Mouse (Mus musculus) left cerebral cortex, adult 6 months (tissue): ENCODE measurements around the gene Tmem208. TPM values are rescaled to one million over a fixed set of nuclear protein-coding genes. Genes with fewer than 3 reads are reported as not detected.

Source experiments
- long read RNA-seq, 2 experiments: library from polyadenylated mRNA; unstranded; transcript quantifications; one replicate each; pipeline ENCODE4 v2.0.0; 2019 to 2020
- polyA plus RNA-seq: library from polyadenylated mRNA; unstranded; fragments of <200 nt; fragmentation: Nextera tagmentation; gene quantifications from 2 replicates; pipeline ENCODE4 v1.2.3, GENCODE M21; 2021

The Tmem208 gene
- polyA plus RNA-seq: 107 and 111 TPM in 2 replicates
- long read RNA-seq, experiment 1, transcript Tmem208-204 (5 exons, 895 nt): minor isoform, 5 of 52 reads
- long read RNA-seq, experiment 1, transcript Tmem208-201 (6 exons, 785 nt): major isoform, 24 of 52 reads
- long read RNA-seq, experiment 1, transcript Tmem208-205 (6 exons, 801 nt): minor isoform, 8 of 52 reads
- long read RNA-seq, experiment 1, partial matches to known transcripts: 5 of 52 reads
- long read RNA-seq, experiment 1, other reads (novel, unspliced or antisense): 10 of 52 reads
- long read RNA-seq, experiment 2, transcript Tmem208-205 (6 exons, 801 nt): minor isoform, 11 of 91 reads
- long read RNA-seq, experiment 2, transcript Tmem208-201 (6 exons, 785 nt): major isoform, 64 of 91 reads
- long read RNA-seq, experiment 2, partial matches to known transcripts: 8 of 91 reads
- long read RNA-seq, experiment 2, other reads (novel, unspliced or antisense): 5 of 91 reads

DNA sequence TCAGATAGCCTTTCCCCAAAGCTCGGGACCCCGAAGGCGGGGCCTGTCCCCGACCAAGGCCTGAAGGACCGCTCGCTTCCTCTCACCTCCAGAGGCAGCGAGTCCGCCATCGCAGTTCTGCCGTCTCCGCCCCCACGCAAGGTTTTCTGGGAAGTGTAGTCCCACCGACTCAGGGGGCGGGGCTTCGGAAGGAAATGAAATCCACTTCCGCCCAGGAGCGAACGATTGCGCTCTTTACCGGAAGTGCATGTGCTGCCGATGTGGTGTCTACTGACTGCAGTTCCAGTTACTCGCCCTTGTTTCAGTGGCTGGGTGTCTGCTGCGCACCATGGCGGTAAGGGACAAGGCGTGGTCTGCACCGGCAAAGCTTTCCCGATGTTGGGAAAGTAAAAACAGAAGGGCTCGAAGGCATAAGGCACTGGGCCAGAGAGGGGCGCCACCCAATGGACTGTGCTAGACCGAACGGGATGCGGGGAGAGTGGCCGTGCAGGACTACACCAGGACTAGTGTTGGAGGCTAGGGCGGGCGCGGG lies at the start of gene Tmem208, which contains the start of gene Lrrc29:
Gene Tmem208, plus strand, starts transcription at position 214 of the 532 bp plus-strand sequence.
Gene Lrrc29, minus strand, starts transcription at position 138 of the 532 bp plus-strand sequence.

GRCm38 (mm10) chr8:105289805-105290460 lies 36.2 kb upstream of the Tmem208 start, which contains the start of gene 4931428F04Rik:
Gene 4931428F04Rik (minus strand): TSS chr8:105289864.

DNA sequence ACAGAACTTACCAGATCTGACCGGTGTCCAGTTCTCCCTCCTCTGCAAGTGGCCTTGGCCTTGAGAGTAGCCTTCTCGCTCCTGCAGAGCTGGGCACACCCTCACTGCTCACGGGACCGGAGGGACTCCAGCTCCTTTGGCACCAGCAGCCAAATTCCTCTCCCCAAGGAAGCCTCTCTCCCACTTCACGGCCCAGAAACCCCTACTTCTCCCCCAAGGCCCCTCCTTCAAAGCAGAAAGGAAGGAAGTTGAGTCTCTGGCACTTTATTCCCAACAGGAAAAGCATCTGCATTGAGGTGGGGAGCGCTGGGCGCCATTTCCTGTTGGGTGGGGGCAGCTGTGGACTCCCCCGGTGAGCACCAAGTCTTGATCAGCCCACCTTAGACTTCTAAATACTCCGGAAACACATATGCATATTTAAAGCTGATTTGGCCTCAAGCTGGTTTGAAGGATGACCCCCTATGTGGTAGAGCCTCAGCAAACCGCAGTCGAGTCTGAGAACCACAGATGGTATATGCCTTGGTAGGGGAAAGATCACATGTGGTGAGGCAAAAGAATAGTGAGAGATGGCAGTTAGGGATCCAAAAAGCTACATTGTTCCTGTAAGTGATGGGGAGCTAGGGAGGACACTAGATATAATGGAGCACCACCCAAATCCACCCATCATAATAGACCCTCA lies 30.1 kb upstream of the Tmem208 start, which contains the start of gene Exoc3l:
Gene Exoc3l, minus strand, starts transcription at position 207 of the 679 bp plus-strand sequence.

DNA sequence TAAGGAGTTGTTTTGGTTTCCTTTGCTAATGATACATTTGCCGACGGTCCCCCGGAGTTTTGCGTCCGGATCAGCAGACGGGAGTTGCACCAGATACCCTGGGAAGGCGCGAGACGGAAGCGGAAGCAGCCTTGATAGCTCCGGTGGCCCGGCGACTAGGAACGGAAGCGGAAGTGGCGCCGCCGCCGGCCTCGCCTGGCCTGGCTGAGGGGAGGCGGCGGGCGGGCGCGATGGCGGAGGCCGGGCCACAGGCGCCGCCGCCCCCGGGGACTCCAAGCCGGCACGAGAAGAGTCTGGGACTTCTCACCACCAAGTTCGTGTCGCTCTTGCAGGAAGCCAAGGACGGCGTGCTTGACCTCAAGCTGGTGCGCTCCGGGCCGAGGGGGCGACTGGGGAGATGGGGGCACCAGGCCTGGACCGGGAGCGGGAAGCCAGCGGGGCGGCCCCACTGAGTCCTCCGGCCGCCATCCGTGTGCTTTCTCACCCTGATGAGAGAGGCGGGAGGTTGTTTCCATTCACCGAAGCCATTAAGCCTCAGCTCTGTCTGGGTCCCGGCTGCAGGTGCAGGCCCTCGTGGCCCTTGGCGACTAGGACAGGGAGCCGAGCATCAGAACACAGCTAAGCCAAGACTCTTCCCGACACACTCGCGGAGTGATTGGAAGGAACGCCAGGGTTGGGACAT lies 28.5 kb upstream of the Tmem208 start, which contains the start of gene E2f4:
Gene E2f4, plus strand, starts transcription at position 153 of the 682 bp plus-strand sequence.

DNA sequence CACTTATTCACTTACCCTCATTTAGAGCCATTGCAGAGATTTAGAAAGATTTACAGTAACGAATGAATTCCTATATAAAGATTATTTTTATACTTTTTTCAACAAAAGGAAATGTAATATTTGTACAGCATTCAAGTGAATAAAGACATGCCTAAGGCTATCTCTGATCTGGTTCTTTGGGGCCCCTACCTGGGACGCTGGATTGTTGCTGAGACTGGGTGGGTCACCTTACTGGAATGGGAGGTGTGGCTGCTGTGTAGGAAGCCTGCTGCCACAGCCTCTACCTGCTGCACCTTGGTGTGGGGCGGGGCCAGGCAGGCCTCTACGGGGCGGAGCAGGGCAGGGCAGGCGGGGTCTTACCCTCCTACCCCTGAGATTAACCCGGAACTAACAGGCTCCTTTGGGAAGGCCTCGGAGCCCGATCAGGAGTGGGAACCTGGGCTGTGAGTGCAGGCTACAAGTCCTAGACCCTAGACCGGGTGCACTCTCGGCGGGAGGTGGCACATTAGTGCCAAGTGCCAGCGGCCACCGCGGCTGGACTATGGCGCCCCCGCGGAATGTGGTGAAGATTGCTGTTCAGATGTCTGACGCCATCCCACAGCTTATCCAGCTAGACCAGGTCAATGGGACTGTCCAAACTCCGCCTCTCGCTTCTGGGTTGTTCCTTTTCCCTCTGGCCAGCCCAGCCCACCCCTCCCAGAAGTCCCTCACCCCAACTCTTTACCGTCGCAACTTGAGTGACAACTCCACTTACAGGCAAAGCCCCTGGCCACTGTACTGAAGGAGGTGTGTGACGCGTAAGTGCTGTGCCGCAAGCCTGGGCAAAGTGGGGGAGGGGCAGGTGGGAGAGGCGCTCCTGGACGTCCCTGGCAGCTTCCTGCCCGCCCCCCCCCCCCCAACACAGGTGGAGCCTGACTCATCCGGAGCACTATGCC lies 20.7 kb upstream of the Tmem208 start, which contains the start of gene Elmo3:
Gene Elmo3, plus strand, starts transcription at position 391 of the 935 bp plus-strand sequence.

DNA sequence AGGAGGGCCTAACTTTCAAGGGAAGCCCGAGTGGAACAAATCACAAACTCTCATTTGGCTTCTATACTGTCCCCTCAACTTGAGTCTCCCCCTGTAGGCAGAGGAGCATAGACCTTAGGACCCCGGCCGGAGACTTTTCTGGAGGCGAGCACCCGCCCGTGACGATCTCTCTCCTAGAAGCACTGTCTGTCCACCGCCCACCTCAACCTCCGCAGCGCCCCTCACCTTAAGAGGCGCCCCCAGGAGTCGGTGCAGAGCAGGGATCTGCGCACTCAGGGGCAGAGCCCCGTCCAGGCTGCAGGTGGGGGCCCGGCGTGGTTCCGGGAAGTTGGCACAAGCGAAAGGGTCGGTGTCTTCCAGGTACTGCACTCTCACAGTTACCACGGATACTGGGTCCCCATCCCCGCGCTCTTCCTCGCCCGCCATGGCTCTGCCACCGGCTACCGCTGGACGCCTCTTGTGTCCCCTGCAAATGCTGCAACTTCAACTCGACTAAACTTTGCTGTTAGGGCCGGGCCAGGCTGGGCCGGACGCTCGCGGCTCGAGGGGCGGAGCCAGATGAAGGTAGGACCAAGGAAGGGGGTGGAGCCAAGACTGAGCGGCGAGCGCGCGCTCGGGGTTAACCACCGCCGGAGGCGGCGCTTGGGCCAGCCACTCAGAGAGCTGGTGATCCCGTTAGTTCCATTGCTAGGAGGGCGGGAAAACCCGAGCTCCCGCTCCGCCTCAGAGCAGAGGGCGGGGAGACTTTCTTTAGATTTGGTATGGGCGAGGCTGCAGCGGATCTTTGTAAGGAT lies 21.5 kb downstream of the Tmem208 start, which contains the start of gene Fhod1:
Gene Fhod1, minus strand, starts transcription at position 526 of the 794 bp plus-strand sequence.

DNA sequence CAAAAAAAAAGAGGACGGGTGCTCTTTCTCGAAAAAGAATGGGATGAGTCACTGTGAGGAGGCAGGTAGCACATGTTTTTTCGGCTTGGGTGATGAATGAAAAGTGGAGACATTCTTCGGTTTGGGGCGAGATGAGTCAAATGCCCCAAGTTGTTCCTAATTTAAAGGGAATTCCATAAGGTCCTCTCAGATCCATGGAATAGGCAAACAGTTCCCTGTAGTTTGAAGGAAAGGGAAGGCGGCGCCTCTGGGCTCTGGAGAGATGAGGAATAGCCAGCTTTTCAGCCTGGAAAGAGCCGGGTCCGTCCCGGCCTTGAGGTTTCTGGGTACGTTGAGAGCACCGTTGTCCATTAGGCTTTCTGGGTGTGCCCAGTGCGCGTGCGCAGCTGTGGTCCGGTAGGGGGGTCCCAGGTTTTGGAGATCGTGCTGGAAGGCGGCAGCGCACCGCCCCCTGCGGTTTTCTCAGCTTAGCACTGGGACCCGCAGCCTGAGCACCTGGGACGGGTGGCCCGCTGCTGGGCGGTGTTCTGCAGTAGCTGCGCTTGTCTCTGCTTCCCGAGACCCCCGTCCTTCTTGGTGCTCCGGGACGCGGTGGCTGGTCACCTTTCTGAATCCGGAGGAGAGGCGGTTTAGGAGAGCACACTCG lies 22.4 kb downstream of the Tmem208 start, which contains the start of gene Slc9a5:
Gene Slc9a5, plus strand, starts transcription at position 394 of the 646 bp plus-strand sequence.

GRCm38 (mm10) chr8:105373032-105373431 lies 46.9 kb downstream of the Tmem208 start, which contains the start of gene Plekhg4:
Gene Plekhg4 (plus strand): TSS chr8:105373274.

Other genes starting within 250 kb of the Tmem208 start
- not detected in 2 replicates for gene Ces3b, start 242.6 kb upstream of the Tmem208 start, polyA plus RNA-seq
- gene Ces4a, start 194.6 kb upstream of the Tmem208 start, polyA plus RNA-seq: not detected in 2 replicates
- gene Cbfb, start 155.7 kb upstream of the Tmem208 start, polyA plus RNA-seq: 8.5 and 10.8 TPM in 2 replicates
- 22.2 and 27.3 TPM in 2 replicates for gene D230025D16Rik, start 101.2 kb upstream of the Tmem208 start, polyA plus RNA-seq
- 3.3 and 4.8 TPM in 2 replicates for gene B3gnt9, start 71.2 kb upstream of the Tmem208 start, polyA plus RNA-seq
- gene Tradd, start 61.7 kb upstream of the Tmem208 start, polyA plus RNA-seq: 8.4 and 9.6 TPM in 2 replicates
- gene Fbxl8, start 61.7 kb upstream of the Tmem208 start, polyA plus RNA-seq: 1.7 and 2.3 TPM in 2 replicates
- gene Hsf4, start 56.6 kb upstream of the Tmem208 start, polyA plus RNA-seq: 3.0 and 10.1 TPM in 2 replicates
- 24.6 and 25.1 TPM in 2 replicates for gene Nol3, start 50.2 kb upstream of the Tmem208 start, polyA plus RNA-seq
- 11.4 and 13.1 TPM in 2 replicates for gene 4931428F04Rik, start 36.5 kb upstream of the Tmem208 start, polyA plus RNA-seq
- gene Exoc3l, start 30.3 kb upstream of the Tmem208 start, polyA plus RNA-seq: 3.5 and 4.2 TPM in 2 replicates
- gene E2f4, start 28.7 kb upstream of the Tmem208 start, polyA plus RNA-seq: 6.2 and 34.8 TPM in 2 replicates
- gene Elmo3, start 20.8 kb upstream of the Tmem208 start, polyA plus RNA-seq: 0.30 and 0.51 TPM in 2 replicates
- 0.59 and 0.69 TPM in 2 replicates for gene Lrrc29, start 76 bp upstream of the Tmem208 start, polyA plus RNA-seq
- 0.18 and 0.25 TPM in 2 replicates for gene Fhod1, start 21.6 kb downstream of the Tmem208 start, polyA plus RNA-seq
- gene Slc9a5, start 22.5 kb downstream of the Tmem208 start, polyA plus RNA-seq: 2.7 and 6.3 TPM in 2 replicates
- not detected in 2 replicates for gene Plekhg4, start 46.9 kb downstream of the Tmem208 start, polyA plus RNA-seq
- not detected in 2 replicates for gene Kctd19, start 87.1 kb downstream of the Tmem208 start, polyA plus RNA-seq
- gene Lrrc36, start 87.2 kb downstream of the Tmem208 start, polyA plus RNA-seq: 0.18 TPM in 1 of 2 replicates, not detected in the other
- 48.4 and 62.7 TPM in 2 replicates for gene Tppp3, start 145.2 kb downstream of the Tmem208 start, polyA plus RNA-seq
- 21.7 and 24.6 TPM in 2 replicates for gene Zdhhc1, start 170.5 kb downstream of the Tmem208 start, polyA plus RNA-seq
- not detected in 2 replicates for gene Hsd11b2, start 192.4 kb downstream of the Tmem208 start, polyA plus RNA-seq
- gene Atp6v0d1, start 239.7 kb downstream of the Tmem208 start, polyA plus RNA-seq: 129 and 234 TPM in 2 replicates